Mouse (Mus musculus): Measurements from ENCODE around the gene Sult2b1. TPM values are rescaled to one million over a fixed set of nuclear protein-coding genes. Genes with fewer than 3 reads are reported as not detected.

The Sult2b1 gene
- total and polyA plus RNA-seq, 3 experiments, result 0.08 TPM; not detected in 2

- intact Hi-C loops (cut with DNase I), result loop anchor here (5.0 kb wide), 1 partner anchor 84 kb away; no protein-coding TSS in a partner anchor
- no peak overlapping the region for H3K9ac ChIP-seq (ENCODE audit: low read depth, low read length)
- no peak overlapping the region for H3K4me3 ChIP-seq
- H3K36me3 ChIP-seq (ENCODE audit: control insufficient read depth, insufficient read depth, low read length), result peaks cover 2% of the 10 kb centered on the region
- DNase-seq, result no peak
- H3K27me3 ChIP-seq (ENCODE audit: control insufficient read depth, insufficient read depth, low read length), result no peaks in the 10 kb centered on the region
- no peak overlapping the region for H3K27ac ChIP-seq
- WGBS, result 92% methylated on average over 14 of the region's 14 CpGs
- peaks cover under 1% of the 10 kb centered on the region for H3K4me1 ChIP-seq (ENCODE audit: control insufficient read depth, insufficient read depth, low read length)
- TF ChIP-seq CTCF (IDR thresholded peaks at IDR 0.05) (no peak), EP300 (IDR thresholded peaks at IDR 0.05; ENCODE audit: insufficient read depth, low read depth, low read length) (no peak), POLR2A (IDR thresholded peaks at IDR 0.05; ENCODE audit: insufficient read depth, low read depth, low read length) (no peak)
- H3K79me2 ChIP-seq (replicated peaks; ENCODE audit: control insufficient read depth, insufficient read depth, low read length), result no peaks in the 10 kb centered on the region
Observed at GRCm38 (mm10) chr7:45723781-45724180, 60.7 kb downstream of the Sult2b1 start.

DNA sequence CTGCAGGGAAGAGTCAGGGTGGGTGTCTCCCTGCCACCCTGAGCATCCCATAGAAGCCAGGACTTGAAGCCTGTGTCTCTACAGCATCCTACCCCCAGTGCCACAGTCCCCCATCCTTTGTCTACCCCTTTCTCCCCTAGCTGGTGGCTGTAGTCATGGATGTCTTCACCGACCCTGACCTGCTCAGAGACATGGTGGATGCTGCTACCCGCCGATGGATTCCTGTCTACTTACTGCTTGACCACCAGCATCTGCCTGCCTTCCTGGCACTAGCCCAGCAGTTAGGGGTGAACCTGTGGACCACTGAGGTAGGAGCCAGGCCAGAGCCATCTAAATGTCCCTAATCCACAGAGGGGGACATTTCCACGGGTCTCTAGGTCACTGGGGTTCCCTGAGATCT lies 61.2 kb downstream of the Sult2b1 start:
- DNase-seq, result no peak
- H3K27me3 ChIP-seq (ENCODE audit: control insufficient read depth, insufficient read depth, low read length), result no peaks in the 10 kb centered on the region
- H3K27ac ChIP-seq, result no peak overlapping the region
- TF ChIP-seq POLR2A (IDR thresholded peaks at IDR 0.05; ENCODE audit: insufficient read depth, low read depth, low read length) (no peak), CTCF (IDR thresholded peaks at IDR 0.05) (no peak), EP300 (IDR thresholded peaks at IDR 0.05; ENCODE audit: insufficient read depth, low read depth, low read length) (no peak)
- H3K4me1 ChIP-seq (ENCODE audit: control insufficient read depth, insufficient read depth, low read length), result peaks cover 2% of the 10 kb centered on the region
- intact Hi-C loops (cut with DNase I), result loop anchor here (5.0 kb wide), 1 partner anchor 84 kb away; no protein-coding TSS in a partner anchor
- H3K9ac ChIP-seq (ENCODE audit: low read depth, low read length), result no peak overlapping the region
- no peaks in the 10 kb centered on the region for H3K79me2 ChIP-seq (replicated peaks; ENCODE audit: control insufficient read depth, insufficient read depth, low read length)
- H3K4me3 ChIP-seq, result no peak overlapping the region
- WGBS, result 87% methylated on average over 4 of the region's 4 CpGs
- peaks cover 3% of the 10 kb centered on the region for H3K36me3 ChIP-seq (ENCODE audit: control insufficient read depth, insufficient read depth, low read length)

DNA sequence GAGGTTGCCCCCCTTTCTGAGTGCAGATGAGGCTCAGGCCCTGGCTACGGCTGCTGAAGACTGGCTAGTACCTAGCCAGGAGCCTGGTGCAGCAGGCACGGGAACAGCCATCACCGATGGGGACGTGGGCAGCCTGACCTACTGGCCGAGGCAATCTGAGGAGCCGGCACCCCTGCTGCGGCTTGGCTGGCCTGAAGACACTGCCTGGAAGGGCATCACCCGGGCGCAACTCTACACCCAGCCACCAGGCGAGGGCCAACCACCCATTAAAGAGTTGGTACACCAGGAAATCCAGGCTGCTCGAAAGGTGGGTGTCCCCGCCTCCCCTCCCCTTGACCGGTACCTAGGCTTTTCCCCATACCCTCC lies 62.1 kb downstream of the Sult2b1 start:
- DNase-seq, result peak in 1 of 2 experiments; percentile 24
- H3K4me3 ChIP-seq, result no peak overlapping the region
- peaks cover 3% of the 10 kb centered on the region for H3K36me3 ChIP-seq (ENCODE audit: control insufficient read depth, insufficient read depth, low read length)
- H3K27me3 ChIP-seq (ENCODE audit: control insufficient read depth, insufficient read depth, low read length), result no peaks in the 10 kb centered on the region
- H3K9ac ChIP-seq (ENCODE audit: low read depth, low read length), result no peak overlapping the region
- TF ChIP-seq CTCF (IDR thresholded peaks at IDR 0.05), result no peak
- no peak for TF ChIP-seq POLR2A (IDR thresholded peaks at IDR 0.05; ENCODE audit: insufficient read depth, low read depth, low read length)
- no peak for TF ChIP-seq EP300 (IDR thresholded peaks at IDR 0.05; ENCODE audit: insufficient read depth, low read depth, low read length)
- H3K79me2 ChIP-seq (replicated peaks; ENCODE audit: control insufficient read depth, insufficient read depth, low read length), result no peaks in the 10 kb centered on the region
- H3K4me1 ChIP-seq (ENCODE audit: control insufficient read depth, insufficient read depth, low read length), result peaks cover 2% of the 10 kb centered on the region
- WGBS, result 76% methylated on average over 13 of the region's 13 CpGs
- intact Hi-C loops (cut with DNase I), result loop anchor here (5.0 kb wide), 1 partner anchor 85 kb away; no protein-coding TSS in a partner anchor
- no peak overlapping the region for H3K27ac ChIP-seq

DNA sequence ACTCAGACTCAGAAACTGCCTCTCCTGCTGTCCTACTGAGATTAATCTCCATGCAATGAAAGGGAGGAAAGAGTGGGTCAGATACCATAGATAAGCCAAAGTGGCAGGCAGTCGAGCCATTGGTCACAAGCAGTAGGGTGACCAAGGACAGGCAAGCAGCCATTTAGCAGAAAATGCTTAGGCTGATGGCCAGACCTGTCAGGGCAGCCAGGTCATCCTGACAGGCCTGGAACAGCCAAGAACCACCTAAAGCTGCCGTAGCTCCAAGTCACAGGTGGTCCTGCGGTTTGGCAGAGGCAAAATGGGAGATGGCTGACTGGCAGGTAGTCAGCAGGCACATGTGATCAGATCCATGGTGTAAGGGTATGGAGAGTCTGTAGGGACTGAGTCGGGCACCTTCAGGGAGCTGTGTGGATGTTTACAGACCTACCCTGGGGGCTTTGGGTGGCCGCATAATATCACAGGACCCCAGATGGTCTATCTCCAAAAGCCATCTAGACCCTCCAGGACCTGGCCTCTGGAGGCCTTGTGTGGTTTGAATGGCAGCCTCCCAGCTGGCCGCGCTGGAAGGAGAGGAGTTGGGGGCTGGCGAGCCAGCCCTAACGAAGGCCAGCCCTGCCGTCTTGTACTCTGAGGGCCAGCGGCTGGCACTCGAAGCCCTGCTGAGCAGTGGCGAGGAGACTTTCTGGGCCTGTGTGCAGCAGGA lies 62.7 kb downstream of the Sult2b1 start:
- Histone ChIP-seq H3K9ac (ENCODE audit: low read depth, low read length) (no peak overlapping the region), H3K36me3 (ENCODE audit: control insufficient read depth, insufficient read depth, low read length) (peaks cover 3% of the 10 kb centered on the region), H3K27ac (no peak overlapping the region), H3K79me2 (replicated peaks; ENCODE audit: control insufficient read depth, insufficient read depth, low read length) (no peaks in the 10 kb centered on the region), H3K27me3 (ENCODE audit: control insufficient read depth, insufficient read depth, low read length) (no peaks in the 10 kb centered on the region), H3K4me1 (ENCODE audit: control insufficient read depth, insufficient read depth, low read length) (peaks cover 2% of the 10 kb centered on the region), H3K4me3 (no peak overlapping the region)
- intact Hi-C loops (cut with DNase I), result loop anchor here (5.0 kb wide), 1 partner anchor 86 kb away; no protein-coding TSS in a partner anchor
- 61% methylated on average over 13 of the region's 13 CpGs for WGBS
- TF ChIP-seq POLR2A (IDR thresholded peaks at IDR 0.05; ENCODE audit: insufficient read depth, low read depth, low read length) (no peak), CTCF (IDR thresholded peaks at IDR 0.05) (no peak), EP300 (IDR thresholded peaks at IDR 0.05; ENCODE audit: insufficient read depth, low read depth, low read length) (no peak)
- DNase-seq, result peak; percentile 29 to 46

- WGBS, result 67% methylated on average over 7 of the region's 7 CpGs
- TF ChIP-seq CTCF (IDR thresholded peaks at IDR 0.05) (no peak), EP300 (IDR thresholded peaks at IDR 0.05; ENCODE audit: insufficient read depth, low read depth, low read length) (no peak), POLR2A (IDR thresholded peaks at IDR 0.05; ENCODE audit: insufficient read depth, low read depth, low read length) (no peak)
- intact Hi-C loops (cut with DNase I), result loop anchor here (5.0 kb wide), 1 partner anchor 86 kb away; no protein-coding TSS in a partner anchor
- H3K4me1 ChIP-seq (ENCODE audit: control insufficient read depth, insufficient read depth, low read length), result peaks cover 5% of the 10 kb centered on the region
- H3K36me3 ChIP-seq (ENCODE audit: control insufficient read depth, insufficient read depth, low read length), result peaks cover 3% of the 10 kb centered on the region
- H3K9ac ChIP-seq (ENCODE audit: low read depth, low read length), result no peak overlapping the region
- H3K79me2 ChIP-seq (replicated peaks; ENCODE audit: control insufficient read depth, insufficient read depth, low read length), result no peaks in the 10 kb centered on the region; the same call in 1 of the 2 replicates
- no peaks in the 10 kb centered on the region for H3K27me3 ChIP-seq (ENCODE audit: control insufficient read depth, insufficient read depth, low read length)
- no peak overlapping the region for H3K27ac ChIP-seq
- no peak for DNase-seq
- no peak overlapping the region for H3K4me3 ChIP-seq
Observed at GRCm38 (mm10) chr7:45721234-45721571, 63.3 kb downstream of the Sult2b1 start.
